Mouse (Mus musculus) left cerebral cortex, postnatal 4 days (tissue): ENCODE data around the gene Phlda1. TPM values are rescaled to one million over a fixed set of nuclear protein-coding genes. Genes with fewer than 3 reads are reported as not detected.

ENCODE experiments used
- DNase-seq: peaks from one replicate; pipeline ENCODE4 v3.0.0-alpha.2; 2022
- intact Hi-C: fragments of 180-260 bp; cut with DNase I; formaldehyde crosslinking; loops from one replicate; pipeline ENCODE4 v1.15.1; 2025
- total RNA-seq, 2 experiments: library from RNA; stranded (reverse); gene quantifications; 2 replicates each; pipeline ENCODE4 v1.2.3; 2021

Phlda1 gene
- total RNA-seq, 2 experiments from 2014 or later, result 18.9 to 20.3 TPM

DNA sequence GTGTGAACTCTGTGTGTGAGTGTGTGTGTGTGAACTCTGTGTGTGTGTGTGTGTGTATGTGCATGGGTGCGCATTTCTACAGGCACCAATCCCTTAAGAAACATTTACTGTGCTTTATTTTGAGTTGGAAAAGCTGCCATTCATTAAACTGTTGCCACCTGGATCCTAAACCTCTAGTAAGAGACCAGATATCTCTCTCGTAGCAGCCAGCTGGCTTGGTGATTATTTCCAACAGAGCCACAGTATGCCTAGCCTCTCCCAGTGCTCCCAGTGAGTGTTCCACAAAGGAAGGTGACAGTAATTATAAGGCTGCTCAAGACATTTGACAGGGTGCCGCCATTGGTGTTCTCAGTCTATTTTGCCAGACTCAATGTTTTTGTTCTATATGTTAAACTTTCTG lies 14.5 kb downstream of the Phlda1 start:
- intact Hi-C loops, result no loop called here
- no peak for DNase-seq

DNA sequence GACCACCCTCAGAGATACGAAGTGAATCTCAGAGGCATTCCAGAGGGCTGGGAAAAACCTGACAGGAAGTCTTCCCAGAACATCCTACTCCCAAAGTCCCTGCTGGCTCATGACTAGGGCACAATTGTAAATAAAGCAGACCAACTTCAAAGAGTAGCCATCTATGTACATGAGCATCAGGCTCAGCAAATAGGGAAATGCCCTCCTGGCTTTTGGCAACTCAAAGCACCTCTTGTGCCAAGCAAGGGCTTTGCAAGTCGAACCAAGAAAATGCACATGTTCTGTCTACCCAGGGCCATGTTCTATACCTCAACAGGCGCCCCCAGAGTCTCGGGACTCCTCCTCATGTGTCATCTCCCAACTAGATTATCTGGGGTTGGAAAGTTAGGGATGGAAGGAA lies 15.6 kb downstream of the Phlda1 start:
- intact Hi-C loops, result no loop called here

DNA sequence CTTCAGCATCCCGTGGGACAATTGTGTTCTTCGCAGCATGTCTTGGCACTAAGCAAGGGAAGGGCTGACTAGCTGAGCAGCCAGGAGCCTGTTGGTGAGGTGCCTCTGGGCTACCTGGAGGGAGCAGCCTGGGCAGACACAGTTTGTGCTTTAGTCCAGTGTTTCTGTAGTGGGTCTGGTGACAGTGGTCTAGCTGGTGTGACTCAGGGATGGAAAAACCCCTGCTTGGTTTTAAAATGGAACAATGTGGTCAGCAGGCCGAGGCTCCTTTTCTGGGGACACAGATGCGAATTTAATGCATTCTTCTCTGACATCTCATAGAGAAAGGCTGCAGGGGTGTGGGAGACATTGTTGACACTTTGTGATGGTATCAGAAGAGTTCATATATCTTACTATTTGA lies 16.1 kb downstream of the Phlda1 start:
- no peak for DNase-seq
- intact Hi-C loops, result no loop called here

More for the DNA sequence above, 15.6 kb downstream of the Phlda1 start:
- no peak for DNase-seq

DNA sequence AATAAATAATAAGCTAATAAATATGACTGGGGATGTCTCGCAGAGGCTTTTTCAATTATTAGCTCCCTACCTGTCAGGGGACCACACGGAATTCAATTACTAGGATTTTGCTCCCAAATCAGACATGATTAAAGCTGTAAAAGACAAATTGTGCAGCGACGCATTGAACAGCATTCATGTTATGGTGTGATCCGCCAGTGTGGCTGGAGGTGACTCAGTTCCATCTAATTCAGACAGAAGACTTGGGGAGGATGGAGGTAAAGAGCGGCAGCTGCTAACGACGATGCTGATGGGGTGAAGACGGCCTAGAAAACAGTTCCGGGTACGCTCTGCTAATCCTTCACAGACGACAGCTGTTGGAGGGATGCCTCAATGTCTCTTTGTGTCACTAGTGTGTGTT lies 17.8 kb downstream of the Phlda1 start:
- intact Hi-C loops, result no loop called here
- no peak for DNase-seq

DNA sequence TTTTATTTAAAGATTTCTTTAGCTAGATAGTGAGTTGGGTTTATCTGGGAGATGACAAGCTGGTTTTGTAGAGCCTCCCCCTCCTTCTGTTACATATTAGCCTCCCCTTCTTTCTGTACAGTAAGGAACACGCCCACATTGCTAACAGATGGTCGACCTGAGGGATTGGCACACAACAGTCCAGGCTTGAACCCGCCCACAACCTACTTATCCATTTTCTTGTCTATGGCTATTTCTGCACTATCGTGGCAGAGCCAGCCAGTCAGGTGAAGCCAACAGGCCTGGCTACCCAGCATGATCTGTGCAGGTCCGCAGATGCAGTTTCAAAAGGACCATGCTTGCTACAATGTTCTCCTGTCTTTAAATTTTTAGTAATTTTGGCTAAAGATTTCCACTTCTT lies 21.0 kb downstream of the Phlda1 start:
- intact Hi-C loops, result no loop called here
- peak; percentile 41 for DNase-seq

DNA sequence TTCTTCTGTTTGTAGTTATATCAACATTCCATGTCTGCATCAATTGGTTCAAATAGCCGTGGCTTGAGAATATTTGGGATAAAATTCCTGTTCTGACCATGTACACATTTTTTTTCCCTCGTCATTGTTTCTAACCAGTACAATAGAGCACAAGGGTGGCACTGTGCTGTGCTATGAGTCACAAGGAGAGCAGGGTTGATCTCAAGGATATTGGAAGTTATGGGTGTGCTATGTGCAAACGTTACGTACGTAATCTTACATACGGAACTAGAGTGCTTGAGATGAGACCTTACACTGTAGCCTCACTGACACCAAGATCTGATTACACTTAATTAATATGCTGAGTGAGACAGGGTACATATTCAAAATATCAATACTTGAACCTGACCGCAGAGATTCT lies 21.5 kb downstream of the Phlda1 start:
- no peak for DNase-seq
- intact Hi-C loops, result no loop called here

DNA sequence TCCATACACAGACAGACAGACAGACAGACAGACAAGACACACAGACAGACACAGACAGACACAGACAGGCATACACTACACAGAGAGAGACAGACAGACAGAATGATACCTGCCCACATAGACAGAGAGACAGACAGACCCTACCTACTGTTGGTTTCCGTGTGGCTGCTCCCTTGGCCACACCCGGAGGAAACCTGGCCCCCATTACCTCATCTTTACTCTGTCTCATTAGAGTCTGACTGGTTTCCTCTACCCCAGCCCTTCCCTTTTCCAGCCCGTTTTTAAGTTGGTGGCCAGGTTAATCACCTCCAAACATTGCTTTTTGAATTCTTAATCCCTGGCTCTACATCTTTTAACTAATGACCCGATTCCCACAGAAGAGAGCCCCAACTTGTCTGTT lies 22.2 kb downstream of the Phlda1 start:
- intact Hi-C loops, result no loop called here
- DNase-seq, result no peak

DNA sequence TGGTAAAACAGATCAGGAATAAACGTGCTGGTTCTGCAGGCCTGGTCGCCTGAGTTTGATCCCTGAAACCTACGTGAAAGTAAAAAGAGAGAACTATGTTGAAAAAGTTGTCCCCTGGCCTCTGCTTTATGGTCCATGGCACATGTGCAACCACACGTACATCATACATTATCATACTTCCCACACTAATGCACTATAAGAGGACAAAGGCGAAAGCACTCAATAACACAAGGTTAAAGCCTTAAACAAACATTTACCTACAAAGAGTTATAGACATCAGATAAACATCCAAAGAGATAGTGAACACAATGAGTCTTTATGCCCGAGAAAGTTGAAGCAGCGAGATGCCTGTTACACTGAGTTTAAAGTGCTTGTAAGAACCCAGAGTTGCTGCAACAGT lies 24.3 kb downstream of the Phlda1 start:
- intact Hi-C loops, result no loop called here
- DNase-seq, result no peak

DNA sequence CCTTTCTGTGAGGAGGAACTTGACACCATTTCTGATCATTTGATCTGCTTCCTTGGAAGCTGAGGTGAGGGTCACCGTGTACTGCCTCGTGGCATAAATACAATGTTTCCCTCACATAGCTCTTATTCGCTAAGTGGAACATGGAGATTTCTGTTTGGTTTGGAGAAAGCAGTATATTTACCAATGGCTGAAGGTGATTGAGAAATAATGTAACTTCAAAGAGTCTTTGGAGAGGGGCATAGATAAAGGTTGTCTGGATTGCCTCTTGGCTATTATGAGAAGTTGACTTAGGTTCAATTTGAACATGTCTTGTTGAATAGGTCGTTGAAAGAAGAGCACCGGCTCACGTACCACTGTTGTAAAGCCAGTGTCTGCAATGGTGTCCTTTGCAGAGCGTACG lies 28.6 kb downstream of the Phlda1 start:
- intact Hi-C loops, result no loop called here
- DNase-seq, result no peak

DNA sequence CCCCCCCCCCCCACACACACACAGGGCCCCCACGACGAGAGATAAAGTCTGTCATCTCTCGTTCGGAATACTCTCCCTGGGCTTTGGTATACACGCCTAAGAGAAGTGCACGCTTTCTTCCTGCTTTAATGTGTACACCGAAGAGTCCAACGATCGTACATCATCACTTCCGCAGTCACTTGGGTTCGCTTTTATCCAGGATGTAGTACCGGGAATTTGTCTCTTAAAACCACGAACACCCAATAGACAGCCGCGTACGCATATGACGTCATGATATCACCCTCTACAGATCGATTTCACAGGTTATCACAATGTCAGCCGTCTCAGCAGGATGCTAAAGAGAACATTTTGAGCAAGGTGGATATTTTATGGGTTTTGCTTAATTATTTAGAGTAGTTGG lies 31.3 kb downstream of the Phlda1 start:
- no peak for DNase-seq
- intact Hi-C loops, result no loop called here

DNA sequence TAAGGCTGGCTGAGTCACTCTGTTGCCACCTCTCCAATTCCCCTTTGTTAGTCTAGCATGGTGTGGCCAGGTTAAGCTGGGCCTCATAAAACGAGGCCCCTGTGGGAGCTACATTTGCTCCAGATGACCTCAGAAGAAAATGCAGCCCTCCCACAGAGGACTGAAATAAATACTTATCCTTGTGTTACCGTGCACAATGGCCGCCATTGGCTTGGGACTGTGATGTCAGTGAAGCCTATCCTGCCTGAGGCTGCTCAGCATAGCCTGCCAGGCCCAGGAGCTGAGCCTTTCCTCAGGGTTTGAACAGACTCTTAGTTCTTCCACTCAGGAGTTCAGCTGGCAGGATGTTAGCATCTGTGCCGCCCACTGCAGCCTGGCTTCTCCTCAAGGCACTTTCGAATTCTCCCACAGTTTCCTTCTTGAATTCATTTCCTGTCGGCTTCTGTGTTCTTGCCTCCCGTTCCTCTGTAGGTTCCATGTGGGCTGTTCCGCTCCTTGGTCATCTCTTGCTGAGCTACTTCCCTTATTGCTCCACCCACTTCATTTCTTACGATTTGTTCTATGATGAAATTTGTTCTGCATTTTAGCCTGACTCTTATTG lies 33.7 kb downstream of the Phlda1 start:
- intact Hi-C loops, result no loop called here
- no peak for DNase-seq

DNA sequence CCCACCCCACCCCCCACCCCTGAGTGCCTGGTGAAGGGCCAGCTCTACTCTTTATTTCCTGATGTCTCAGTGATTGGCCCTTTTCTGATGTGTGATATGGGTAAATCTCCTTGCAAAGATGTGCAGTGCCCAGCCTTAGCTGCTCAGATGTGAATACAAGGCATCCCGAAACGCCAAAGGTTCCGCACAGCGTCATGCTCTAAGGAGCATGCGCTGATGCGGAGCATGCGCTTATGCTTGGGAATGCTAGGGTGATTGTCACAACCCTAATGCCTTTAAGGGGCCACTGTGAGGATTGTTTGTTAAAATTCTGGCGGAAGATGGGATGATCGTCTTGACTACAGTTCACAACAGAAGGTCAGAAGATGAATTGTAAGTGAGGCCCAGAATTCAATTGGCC lies 34.6 kb downstream of the Phlda1 start:
- intact Hi-C loops, result no loop called here
- DNase-seq, result no peak

DNA sequence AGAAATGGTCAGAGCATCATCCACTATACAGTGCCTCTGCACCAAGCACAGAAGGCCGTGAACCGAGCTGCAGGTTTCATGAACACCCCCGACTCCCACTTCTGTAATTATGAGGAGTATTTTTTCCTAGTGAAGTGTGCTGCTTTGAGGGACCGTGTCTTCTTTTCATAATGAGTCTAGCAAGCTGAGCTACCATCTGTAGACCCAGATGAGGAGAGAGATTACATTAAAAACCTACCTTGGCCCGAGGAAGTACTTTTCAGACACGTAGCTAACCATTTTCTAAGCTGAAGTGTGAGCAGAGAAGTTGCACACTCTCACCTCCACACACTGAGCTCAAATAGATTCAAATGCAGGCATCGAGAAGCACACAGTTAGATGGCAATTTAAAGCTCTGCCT lies 37.0 kb downstream of the Phlda1 start:
- intact Hi-C loops, result no loop called here
- DNase-seq, result no peak

DNA sequence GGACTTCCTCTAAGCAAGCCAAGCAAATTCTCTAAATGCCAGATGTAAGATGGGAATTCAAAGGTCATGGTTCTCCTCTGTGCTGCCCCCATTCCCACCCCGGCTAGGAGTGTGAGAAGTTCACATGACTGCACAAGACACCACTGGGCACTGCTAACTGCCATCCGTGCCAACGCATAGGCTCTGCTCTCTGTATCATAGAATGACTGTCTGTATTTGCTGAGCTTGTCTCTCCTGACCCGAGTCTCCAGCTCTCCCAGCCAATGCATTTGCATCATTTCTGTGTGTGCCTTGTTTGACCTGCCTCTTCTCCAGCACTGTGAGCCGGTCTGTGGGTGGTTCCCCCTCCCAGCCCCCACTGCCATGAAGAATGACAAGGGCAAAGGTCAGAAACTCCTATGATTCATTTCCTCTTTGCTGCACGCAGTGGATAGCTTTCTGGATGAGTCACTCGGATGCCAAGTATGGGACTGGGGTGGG lies 37.7 kb downstream of the Phlda1 start:
- DNase-seq, result no peak
- intact Hi-C loops, result no loop called here

DNA sequence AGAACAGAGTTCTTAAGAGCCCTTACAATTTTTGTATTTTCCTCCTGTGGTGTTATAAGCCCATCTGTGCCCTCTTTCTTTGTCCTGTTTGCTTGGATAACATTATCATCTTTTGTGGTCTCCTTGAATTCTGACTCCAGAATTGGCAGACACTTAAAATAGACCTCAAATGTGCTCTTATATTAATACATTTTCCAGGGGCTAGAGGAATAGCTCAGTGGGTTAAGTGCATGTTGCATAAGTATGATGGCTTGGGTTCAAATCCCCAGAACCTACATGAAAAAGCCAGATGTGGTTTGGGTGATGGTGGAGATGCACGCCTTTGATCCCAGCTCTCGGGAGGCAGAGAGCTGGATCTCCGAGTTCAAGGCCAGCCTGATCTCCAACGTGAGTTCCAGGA lies 38.2 kb downstream of the Phlda1 start:
- intact Hi-C loops, result no loop called here
- DNase-seq, result no peak

DNA sequence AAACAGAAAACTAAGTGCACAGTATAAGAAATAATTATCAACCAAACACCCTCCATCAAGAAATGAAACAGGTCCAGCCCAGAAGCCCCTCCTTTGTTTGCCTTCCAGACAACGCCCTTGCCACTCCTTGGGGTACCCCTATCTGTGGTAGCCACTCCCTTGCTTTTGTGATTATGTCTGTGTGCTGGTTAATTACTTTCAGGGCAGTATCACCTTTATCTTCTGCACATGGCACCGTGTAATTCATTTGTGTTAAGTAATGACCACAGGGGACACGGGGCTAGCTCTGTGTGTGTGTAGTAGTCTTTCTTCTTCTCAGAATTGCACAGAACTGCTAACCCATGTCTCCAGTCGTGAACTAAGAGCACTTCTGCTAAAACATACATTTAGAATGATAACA lies 39.6 kb downstream of the Phlda1 start:
- intact Hi-C loops, result no loop called here
- no peak for DNase-seq

DNA sequence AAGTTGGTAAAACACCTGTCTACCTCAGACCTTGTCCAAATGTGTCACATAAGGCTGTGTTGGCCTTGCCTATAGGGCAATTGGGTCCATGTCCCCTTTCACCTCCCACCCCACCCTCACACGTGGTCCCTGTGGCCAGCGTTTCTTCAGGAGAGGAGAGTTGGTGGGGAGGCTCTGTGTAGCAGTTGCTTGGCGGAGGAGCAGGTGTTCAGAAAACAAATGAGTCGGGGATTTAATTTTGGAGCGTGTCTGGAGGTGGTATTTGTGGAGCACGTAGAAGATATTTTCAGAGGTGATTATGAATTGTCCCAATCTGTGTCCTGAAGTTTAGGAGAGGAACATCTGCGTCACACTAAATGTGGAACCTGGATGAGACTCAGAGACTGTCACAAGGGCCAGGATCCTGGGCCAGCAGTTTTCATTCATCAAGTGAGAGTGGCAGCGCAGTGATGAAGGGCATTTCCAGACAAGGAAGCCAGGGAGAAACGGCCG lies 41.8 kb downstream of the Phlda1 start:
- no peak for DNase-seq
- intact Hi-C loops, result no loop called here

DNA sequence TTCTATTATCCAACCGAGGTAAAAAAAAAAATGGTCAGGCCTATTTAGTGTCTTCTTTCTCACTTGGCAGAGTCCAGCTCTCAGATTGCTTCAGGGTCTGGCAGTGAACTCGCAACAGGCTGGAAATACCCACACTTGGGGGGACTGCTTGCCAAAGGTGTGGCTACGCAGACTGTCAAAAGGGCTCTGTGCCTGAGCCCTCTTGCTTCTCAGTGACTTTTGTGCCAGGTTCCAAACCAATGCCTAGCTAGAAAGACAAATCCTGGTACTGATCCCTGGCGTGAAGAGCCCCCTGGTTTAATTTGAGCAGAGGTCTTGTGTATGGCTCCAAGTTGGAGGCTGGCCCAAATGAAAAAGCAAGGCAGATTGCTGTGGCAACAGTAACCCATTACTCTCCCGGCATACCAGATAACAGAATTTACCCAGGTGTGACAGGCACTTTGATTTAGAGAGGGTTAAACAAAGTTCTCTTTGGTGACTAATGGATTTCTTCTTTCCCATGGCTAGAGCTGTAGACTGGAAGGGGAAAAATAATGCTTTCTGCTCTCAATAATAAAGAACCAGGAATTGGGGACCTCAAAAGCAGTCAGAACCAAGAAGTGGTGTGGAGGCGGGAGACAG lies 44.1 kb downstream of the Phlda1 start:
- intact Hi-C loops, result no loop called here
- DNase-seq, result peak; percentile 72

DNA sequence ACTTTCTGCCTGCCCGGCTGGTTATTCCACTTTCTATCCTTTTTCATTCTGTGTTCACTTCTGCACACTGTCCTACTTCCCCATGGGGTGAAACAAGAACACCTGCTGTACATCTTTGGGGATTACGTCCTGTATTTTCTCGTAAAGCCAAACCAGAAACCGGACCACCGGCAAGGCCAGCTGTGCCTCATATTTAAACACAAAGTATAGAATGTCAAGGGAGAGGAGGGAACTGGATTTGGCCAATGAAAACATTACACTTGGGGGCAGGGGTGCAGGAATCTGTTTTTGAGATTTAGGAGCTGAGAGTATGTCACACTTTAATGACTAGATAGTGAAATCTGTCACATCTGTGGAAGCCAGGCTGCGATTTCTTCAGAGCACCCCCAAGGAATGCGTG lies 47.6 kb downstream of the Phlda1 start:
- DNase-seq, result no peak
- intact Hi-C loops, result no loop called here

DNA sequence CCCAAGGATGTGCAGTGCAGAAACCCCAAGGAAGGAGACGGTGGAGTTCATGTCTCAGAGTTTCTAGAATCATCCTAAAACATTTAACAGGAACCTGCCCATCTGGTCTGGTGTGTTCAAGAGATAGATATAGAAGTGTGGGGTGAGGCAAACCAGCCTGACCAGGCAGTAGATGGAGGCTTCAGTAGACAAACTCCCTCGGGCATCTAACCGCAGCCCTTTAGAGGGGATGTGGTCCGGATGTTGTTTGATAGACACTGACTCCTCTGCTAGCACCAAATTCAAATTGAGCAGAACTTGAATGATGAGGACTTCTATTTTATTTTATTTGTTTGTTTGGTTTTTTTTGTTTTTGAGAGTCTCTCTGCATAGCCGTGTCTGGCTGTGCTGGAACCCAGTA lies 48.6 kb downstream of the Phlda1 start:
- intact Hi-C loops, result no loop called here
- DNase-seq, result no peak

DNA sequence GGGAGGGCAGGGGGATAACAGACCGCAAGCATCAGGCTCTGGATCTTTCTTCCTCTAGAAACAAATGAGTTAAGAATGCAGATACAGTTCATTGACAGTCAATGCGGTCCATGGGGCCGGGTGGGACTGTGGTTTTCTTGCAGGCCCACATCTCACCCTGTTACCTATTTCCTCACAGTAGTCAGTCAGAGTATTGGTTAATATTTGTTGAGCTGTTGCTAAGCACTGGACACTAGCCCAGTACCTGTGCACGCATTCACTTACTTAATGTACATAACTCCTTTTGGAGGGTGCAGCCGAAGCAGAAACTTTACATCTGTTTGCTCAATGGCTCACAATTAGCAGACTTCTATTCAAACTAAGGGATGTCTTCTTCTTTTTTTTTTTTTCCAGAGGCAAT lies 52.1 kb downstream of the Phlda1 start:
- no peak for DNase-seq
- intact Hi-C loops, result no loop called here
